Mouse (Mus musculus) lung, embryonic 16.5 days (tissue): ENCODE measurements around the gene Myof. TPM values are rescaled to one million over a fixed set of nuclear protein-coding genes. Genes with fewer than 3 reads are reported as not detected.

ENCODE experiments used
- ATAC-seq: fragments of 200-750 bp; cut with Nextera tagmentation; 2 replicates; pipeline ENCODE4 v1.8.0; 2017; ENCODE audit warnings: low read depth, mild to moderate bottlenecking, moderate library complexity
- H3K27ac ChIP-seq: fragments of 300-500 bp; sonication (generic); 2 replicates; pipeline ENCODE4 v1.5.1; 2014; ENCODE audit warnings: mild to moderate bottlenecking, control low read depth, low read length
- H3K27me3 ChIP-seq: fragments of 300-500 bp; sonication (generic); 2 replicates; pipeline ENCODE4 v1.6.1; 2014; ENCODE audit warnings: low read depth, low read length, mixed read lengths; ENCODE audit not compliant: control insufficient read depth, insufficient read depth
- H3K36me3 ChIP-seq: fragments of 300-500 bp; sonication (generic); 2 replicates; pipeline ENCODE4 v1.6.1; 2014; ENCODE audit warnings: low read length; ENCODE audit not compliant: control insufficient read depth, insufficient read depth
- H3K4me1 ChIP-seq: fragments of 300-500 bp; sonication (generic); replicated peaks from 2 replicates; pipeline ENCODE4 v1.6.1; 2014; ENCODE audit warnings: low read length, mixed read lengths; ENCODE audit not compliant: control insufficient read depth, insufficient read depth
- H3K4me2 ChIP-seq: fragments of 300-500 bp; sonication (generic); 2 replicates; pipeline ENCODE4 v1.6.1; 2014; ENCODE audit warnings: low read depth, low read length, control low read depth
- H3K4me3 ChIP-seq: fragments of 300-500 bp; sonication (generic); 2 replicates; pipeline ENCODE4 v1.5.1; 2014; ENCODE audit warnings: mild to moderate bottlenecking, low read length, control low read depth
- H3K9ac ChIP-seq: fragments of 300-500 bp; sonication (generic); 2 replicates; pipeline ENCODE4 v1.6.1; 2014; ENCODE audit warnings: low read length, control low read depth
- H3K9me3 ChIP-seq: fragments of 300-500 bp; sonication (generic); 2 replicates; pipeline ENCODE4 v1.6.1; 2016; ENCODE audit warnings: low read length; ENCODE audit not compliant: control insufficient read depth
- WGBS: fragments of 180-500 bp; shearing (Covaris S2); extraction: QIAGEN DNeasy Blood & Tissue Kit; methylation state at CpG from one replicate; pipeline ENCODE4 v1.1.7; 2014; 5-methylcytosine and 5-hydroxymethylcytosine counted together
- polyA plus RNA-seq: library from polyadenylated mRNA; unstranded; fragments of >200 nt; fragmentation: Nextera tagmentation; extraction: Ambion mirVana; gene quantifications from 2 replicates; pipeline ENCODE4 v1.2.1, GENCODE M21; 2015

Myof gene
- polyA plus RNA-seq, 1 experiment from 2014 or later, result 32.3 TPM

DNA sequence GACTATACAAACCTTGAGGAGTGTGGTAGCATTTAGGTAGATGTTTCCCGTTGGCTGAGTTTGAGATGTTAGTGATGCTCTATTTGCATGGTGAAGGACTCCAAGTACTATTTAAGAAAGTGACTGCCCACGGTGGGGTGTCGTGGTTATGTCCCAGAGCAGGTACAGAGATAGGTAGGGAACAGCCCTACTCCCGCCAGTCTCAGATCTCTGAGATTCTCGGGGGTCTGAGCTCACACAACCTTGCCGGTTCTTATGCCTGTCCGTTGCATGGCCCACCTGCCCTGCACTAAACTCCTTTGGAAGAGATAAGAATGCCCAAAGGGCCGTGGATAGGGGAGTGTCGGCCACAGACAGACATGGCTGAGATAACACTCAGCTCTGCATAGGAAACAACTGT, 12.2 kb downstream of the Myof start:
- Histone ChIP-seq H3K9ac (no peak overlapping the region), H3K4me1 (peaks cover 51% of the 10 kb centered on the region), H3K9me3 (no peaks in the 10 kb centered on the region), H3K4me3 (no peak overlapping the region), H3K36me3 (no peaks in the 10 kb centered on the region), H3K27me3 (no peaks in the 10 kb centered on the region), H3K27ac (no peak overlapping the region), H3K4me2 (peak overlapping the region; percentile 50; the same call in 1 of the 2 replicates)
- 49% methylated on average over 9 of the region's 9 CpGs for WGBS
- no peak for ATAC-seq

DNA sequence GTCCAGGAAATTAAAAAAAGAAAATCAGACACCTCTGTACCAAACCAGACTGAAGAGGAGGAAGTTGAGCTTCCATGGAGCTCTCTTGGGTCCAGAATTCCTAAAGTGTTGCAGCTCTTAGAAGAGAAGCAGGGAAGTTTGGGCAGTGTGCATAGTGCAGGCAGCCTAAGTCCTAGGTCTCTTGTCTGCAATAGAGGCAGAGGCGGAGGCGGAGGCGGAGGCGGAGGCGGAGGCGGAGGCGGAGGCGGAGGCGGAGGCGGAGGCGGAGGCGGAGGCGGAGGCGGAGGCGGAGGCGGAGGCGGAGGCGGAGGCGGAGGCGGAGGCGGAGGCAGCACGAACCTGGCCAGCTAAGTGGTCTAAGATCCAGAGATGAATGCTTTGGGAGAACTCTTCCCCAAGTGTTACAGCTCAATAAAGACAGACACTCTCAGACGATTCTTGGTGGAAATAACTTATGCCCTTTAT, 12.7 kb downstream of the Myof start:
- WGBS, result under 1% methylated on average over 7 of the region's 23 CpGs
- peak overlapping the region; percentile 30 for H3K4me3 ChIP-seq
- peak overlapping the region; percentile 50 for H3K4me2 ChIP-seq
- no peaks in the 10 kb centered on the region for H3K9me3 ChIP-seq
- peak overlapping the region; percentile 21 for H3K9ac ChIP-seq
- H3K4me1 ChIP-seq, result peaks cover 55% of the 10 kb centered on the region
- no peaks in the 10 kb centered on the region for H3K27me3 ChIP-seq
- ATAC-seq, result peak; percentile 60
- H3K36me3 ChIP-seq, result no peaks in the 10 kb centered on the region
- H3K27ac ChIP-seq, result peak overlapping the region; percentile 95

DNA sequence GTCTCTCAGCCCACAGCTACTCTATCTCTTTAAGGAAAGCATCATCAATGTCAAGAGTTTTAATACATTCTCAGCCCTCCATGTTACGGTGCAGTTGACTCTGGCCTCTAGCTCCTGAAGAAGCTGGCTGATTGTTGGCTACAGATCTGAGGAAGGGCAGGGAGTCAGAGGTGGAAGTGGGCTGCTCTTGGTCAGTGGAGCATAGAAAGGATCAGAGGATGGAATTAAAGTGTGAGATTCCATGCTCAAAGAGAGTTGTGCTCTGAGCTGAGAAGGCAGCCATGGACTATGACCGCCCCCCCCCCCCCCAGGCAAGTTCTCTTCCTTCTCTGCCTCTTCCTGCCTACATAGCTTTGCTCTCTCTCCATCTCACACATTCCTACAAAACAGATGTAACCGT, 13.5 kb downstream of the Myof start:
- Histone ChIP-seq H3K9me3 (no peaks in the 10 kb centered on the region), H3K4me1 (peaks cover 60% of the 10 kb centered on the region), H3K4me3 (peak overlapping the region; percentile 30), H3K27ac (peak overlapping the region; percentile 95), H3K36me3 (no peaks in the 10 kb centered on the region), H3K27me3 (no peaks in the 10 kb centered on the region), H3K9ac (peak overlapping the region; percentile 48), H3K4me2 (peak overlapping the region; percentile 50)
- ATAC-seq, result no peak
- 20% methylated on average over 3 of the region's 3 CpGs for WGBS

DNA sequence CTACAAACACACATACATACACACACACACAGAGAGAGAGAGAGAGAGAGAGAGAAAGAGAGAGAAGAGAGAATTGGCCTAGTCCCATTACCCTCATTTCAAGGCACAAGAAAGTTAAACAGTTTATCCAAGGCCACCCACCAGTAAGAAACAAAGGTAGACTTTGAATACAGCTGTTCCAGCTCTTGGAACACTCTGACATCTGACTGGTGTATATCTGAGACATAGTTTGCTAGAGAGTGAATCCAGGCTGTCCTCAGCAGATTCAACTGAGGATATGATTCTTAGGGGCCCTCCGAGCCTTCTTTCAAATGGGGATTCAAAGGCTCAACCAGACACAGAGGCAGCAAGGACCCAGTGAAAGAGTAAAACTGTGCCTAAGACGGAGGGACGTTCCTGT, 14.1 kb downstream of the Myof start:
- Histone ChIP-seq H3K4me3 (no peak overlapping the region; the same call in 1 of the 2 replicates), H3K9ac (peak overlapping the region; percentile 48), H3K36me3 (no peaks in the 10 kb centered on the region), H3K4me2 (peak overlapping the region; percentile 50), H3K27me3 (no peaks in the 10 kb centered on the region), H3K27ac (peak overlapping the region; percentile 95), H3K9me3 (no peaks in the 10 kb centered on the region), H3K4me1 (peaks cover 66% of the 10 kb centered on the region)
- peak; percentile 54 for ATAC-seq
- 42% methylated on average over 3 of the region's 3 CpGs for WGBS

DNA sequence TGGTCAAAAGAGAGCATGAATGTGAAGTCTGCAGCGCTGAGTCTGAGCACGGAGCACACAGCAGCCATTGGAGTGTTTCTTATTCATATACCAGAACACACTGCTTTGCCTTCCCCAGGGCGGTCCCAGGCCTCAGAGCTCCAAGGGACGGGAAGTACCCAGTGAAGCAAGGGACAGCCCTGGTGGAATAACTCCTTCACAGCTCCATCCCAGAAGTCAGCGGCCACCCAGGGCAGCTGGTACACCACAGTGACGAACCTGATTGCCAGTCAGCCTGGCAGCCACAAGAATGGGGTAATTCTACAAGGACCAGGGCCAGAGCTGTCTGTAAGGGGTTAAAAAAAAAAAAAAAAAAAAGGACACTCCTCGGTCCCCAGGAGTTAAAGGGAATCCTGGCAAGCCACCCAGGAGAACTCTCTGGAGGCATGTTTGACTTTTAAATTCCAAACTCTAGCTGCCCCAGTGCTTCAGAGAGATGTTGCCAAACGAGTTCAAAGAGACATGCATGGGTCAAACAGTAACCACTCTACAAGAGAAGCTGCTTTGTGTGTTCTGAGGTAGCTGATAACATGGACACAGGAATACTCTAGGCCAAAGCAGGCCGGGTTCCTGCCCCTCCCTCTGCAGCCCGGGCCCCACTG, 15.4 kb downstream of the Myof start:
- Histone ChIP-seq H3K4me2 (peak overlapping the region; percentile 36), H3K36me3 (no peaks in the 10 kb centered on the region), H3K9ac (no peak overlapping the region; the same call in 1 of the 2 replicates), H3K27ac (peak overlapping the region; percentile 95), H3K9me3 (no peaks in the 10 kb centered on the region), H3K4me1 (peaks cover 66% of the 10 kb centered on the region), H3K4me3 (no peak overlapping the region), H3K27me3 (no peaks in the 10 kb centered on the region)
- 24% methylated on average over 10 of the region's 10 CpGs for WGBS
- peak; percentile 23 for ATAC-seq

DNA sequence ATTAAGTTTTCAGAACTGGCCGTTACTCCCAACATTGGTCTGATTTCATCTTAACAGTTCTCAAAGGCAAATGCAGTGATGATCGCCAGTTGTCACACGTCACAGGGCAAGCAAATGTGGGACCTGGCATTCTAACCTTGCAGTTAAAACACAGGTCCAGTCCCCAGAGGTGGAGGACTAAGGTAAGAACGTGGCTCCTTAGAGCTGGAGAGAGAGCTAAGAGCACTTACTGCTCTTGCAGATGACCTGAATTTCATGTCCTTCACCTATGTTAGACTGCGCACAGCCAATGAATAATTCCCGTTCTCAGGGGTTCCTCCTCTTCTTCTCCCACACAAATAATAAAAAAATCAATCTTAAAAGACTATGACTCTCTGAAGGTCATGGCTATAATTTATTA, 16.0 kb downstream of the Myof start:
- Histone ChIP-seq H3K27ac (peak overlapping the region; percentile 95), H3K4me2 (peak overlapping the region; percentile 4; the same call in 1 of the 2 replicates), H3K9me3 (no peaks in the 10 kb centered on the region), H3K36me3 (no peaks in the 10 kb centered on the region; the same call in 1 of the 2 replicates), H3K27me3 (no peaks in the 10 kb centered on the region), H3K9ac (peak overlapping the region; percentile 42; the same call in 1 of the 2 replicates), H3K4me3 (no peak overlapping the region), H3K4me1 (peaks cover 66% of the 10 kb centered on the region)
- no peak for ATAC-seq
- WGBS, result 54% methylated on average over 6 of the region's 6 CpGs

DNA sequence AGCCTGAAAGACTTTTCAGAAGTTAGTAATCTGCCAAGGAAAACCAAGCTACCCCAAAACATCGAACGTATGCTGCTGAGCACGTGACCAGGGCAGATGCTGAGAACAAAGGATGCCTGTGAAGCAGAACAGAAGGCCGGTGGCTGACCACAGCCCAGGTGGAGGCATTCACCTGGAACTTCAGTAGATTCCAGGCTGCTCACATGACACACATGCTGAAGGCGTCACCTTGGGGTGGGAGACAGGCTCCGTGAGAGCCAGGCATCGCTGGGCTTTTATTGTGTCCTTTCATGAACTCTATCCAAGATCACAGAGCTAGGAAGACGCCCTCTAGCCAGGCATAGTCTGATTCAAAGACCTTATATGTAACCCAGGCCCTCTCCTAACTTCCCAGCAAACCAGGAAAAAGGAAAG, 17.2 kb downstream of the Myof start:
- ATAC-seq, result no peak
- no peak overlapping the region for H3K4me3 ChIP-seq
- H3K27ac ChIP-seq, result peak overlapping the region; percentile 95
- H3K4me1 ChIP-seq, result peaks cover 63% of the 10 kb centered on the region
- H3K4me2 ChIP-seq, result peak overlapping the region; percentile 22
- H3K9me3 ChIP-seq, result no peaks in the 10 kb centered on the region
- peak overlapping the region; percentile 16; the same call in 1 of the 2 replicates for H3K9ac ChIP-seq
- no peaks in the 10 kb centered on the region for H3K27me3 ChIP-seq
- WGBS, result 28% methylated on average over 8 of the region's 8 CpGs
- H3K36me3 ChIP-seq, result peaks cover 2% of the 10 kb centered on the region

DNA sequence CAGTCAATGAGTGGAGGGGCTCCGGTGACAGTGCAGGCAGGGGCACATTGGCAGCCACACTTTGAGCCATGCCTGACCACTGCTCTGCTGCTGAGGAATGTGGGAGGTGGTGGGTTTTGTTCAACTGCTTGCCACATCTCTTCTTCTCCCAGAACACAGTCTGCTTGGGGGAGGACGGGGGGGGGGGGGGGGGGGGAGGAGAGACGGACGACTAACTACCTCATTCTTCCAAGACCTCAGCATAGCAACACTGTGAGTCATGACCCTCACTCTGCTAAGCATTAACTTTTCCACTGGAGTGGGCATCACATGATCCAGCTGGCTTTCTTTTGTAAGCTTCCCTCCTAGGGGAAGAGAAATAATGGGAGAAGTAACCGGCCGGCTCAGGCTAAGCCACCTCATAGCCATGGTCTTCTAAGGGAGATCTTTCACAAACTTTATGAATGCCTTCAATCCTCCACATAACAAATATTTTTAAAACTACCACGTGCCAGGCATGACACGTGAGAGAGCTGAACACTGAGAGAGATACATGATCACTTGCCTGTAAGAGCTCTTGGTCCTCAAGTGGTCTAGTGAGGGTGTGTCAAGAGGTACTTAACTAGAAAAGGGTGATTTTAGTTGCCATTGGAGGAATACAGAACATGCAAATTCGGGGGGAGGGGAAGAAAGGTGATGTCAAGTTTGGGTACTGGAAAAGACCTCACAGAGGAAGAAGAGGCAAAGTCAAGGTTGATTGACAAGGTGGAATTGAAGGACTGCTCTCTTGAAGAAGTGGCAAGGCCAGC, 17.9 kb downstream of the Myof start:
- H3K9ac ChIP-seq, result peak overlapping the region; percentile 43; the same call in 1 of the 2 replicates
- peaks cover 57% of the 10 kb centered on the region for H3K4me1 ChIP-seq

DNA sequence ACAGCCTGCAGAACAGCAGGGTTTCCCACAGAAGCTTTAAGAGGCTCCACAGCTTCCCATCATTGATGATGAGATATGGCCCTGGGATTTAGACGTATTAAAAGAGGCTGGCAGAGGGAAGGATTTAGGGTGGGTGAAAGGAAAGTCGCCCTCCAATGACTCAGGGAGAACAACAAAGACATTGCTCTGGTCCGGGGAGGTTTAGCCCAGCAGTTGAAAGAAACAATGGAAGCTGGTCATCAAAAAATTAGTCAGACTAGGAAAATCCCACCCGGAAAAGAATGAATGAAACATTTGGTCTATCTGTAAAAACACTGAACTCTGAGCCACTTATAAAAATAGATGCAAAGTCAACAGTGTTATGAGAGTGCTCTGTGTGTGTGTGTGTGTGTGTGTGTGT, 19.8 kb downstream of the Myof start:
- H3K4me2 ChIP-seq, result no peak overlapping the region
- no peak overlapping the region for H3K4me3 ChIP-seq
- no peak overlapping the region for H3K27ac ChIP-seq
- no peak for ATAC-seq
- H3K4me1 ChIP-seq, result peaks cover 39% of the 10 kb centered on the region
- WGBS, result 76% methylated on average over 4 of the region's 4 CpGs
- no peaks in the 10 kb centered on the region for H3K27me3 ChIP-seq
- no peak overlapping the region for H3K9ac ChIP-seq
- H3K9me3 ChIP-seq, result no peaks in the 10 kb centered on the region
- H3K36me3 ChIP-seq, result peaks cover 2% of the 10 kb centered on the region

More for the DNA sequence above, 17.9 kb downstream of the Myof start:
- 39% methylated on average over 6 of the region's 9 CpGs for WGBS
- Histone ChIP-seq H3K36me3 (peaks cover 2% of the 10 kb centered on the region), H3K9me3 (no peaks in the 10 kb centered on the region), H3K4me2 (peak overlapping the region; percentile 23), H3K27ac (peak overlapping the region; percentile 95), H3K27me3 (no peaks in the 10 kb centered on the region), H3K4me3 (0 out of 2 replicates have a peak overlapping the region, but pooled peaks have one; percentile 4)
- ATAC-seq, result peak; percentile 80
